Mouse (Mus musculus): Measurements from ENCODE around the gene Krtap4-7. TPM values are rescaled to one million over a fixed set of nuclear protein-coding genes. Genes with fewer than 3 reads are reported as not detected.
"Not testable (repeated sequence)": the region's sequence is repeated elsewhere in the genome, so short reads cannot be mapped to it uniquely, and the experiment has no call there.

Gene Krtap4-7
- polyA plus RNA-seq, 1 experiment = not detected

- Histone ChIP-seq H3K9me3 (no peaks in the 10 kb centered on the region), H3K27me3 (replicated peaks) (no peaks in the 10 kb centered on the region)
- TF ChIP-seq GATA1 (IDR thresholded peaks at IDR 0.05; ENCODE audit: borderline replicate concordance, low read length) = no peak
- no peak for TF ChIP-seq FLI1 (IDR thresholded peaks at IDR 0.05; ENCODE audit: low read length)
Observed at GRCm38 (mm10) chr11:99644351-99644750, 462 bp upstream of the Krtap4-7 start.

GRCm38 (mm10) chr11:99640926-99641325, 3.0 kb downstream of the Krtap4-7 start:
- peaks cover 1% of the 10 kb centered on the region for H3K27me3 ChIP-seq (replicated peaks)
- H3K4me3 ChIP-seq (replicated peaks) = no peak overlapping the region
- TF ChIP-seq FLI1 (IDR thresholded peaks at IDR 0.05; ENCODE audit: low read length) = no peak
- TF ChIP-seq GATA1 (IDR thresholded peaks at IDR 0.05; ENCODE audit: borderline replicate concordance, low read length) = no peak
- H3K4me1 ChIP-seq = no peaks in the 10 kb centered on the region
- no peaks in the 10 kb centered on the region for H3K9me3 ChIP-seq
- H3K36me3 ChIP-seq (replicated peaks; ENCODE audit: low read length) = no peaks in the 10 kb centered on the region

More at GRCm38 (mm10) chr11:99644351-99644750, 462 bp upstream of the Krtap4-7 start:
- H3K4me3 ChIP-seq (replicated peaks) = no peak overlapping the region
- H3K36me3 ChIP-seq (replicated peaks; ENCODE audit: low read length) = no peaks in the 10 kb centered on the region
- no peaks in the 10 kb centered on the region for H3K4me1 ChIP-seq

- no peak overlapping the region for H3K4me3 ChIP-seq (replicated peaks)
- no peaks in the 10 kb centered on the region for H3K36me3 ChIP-seq (replicated peaks; ENCODE audit: low read length)
- H3K27me3 ChIP-seq (replicated peaks) = peaks cover 1% of the 10 kb centered on the region
- H3K4me1 ChIP-seq = no peaks in the 10 kb centered on the region
- TF ChIP-seq GATA1 (IDR thresholded peaks at IDR 0.05; ENCODE audit: borderline replicate concordance, low read length) (no peak), FLI1 (IDR thresholded peaks at IDR 0.05; ENCODE audit: low read length) (no peak)
- no peaks in the 10 kb centered on the region for H3K9me3 ChIP-seq
Observed at GRCm38 (mm10) chr11:99637086-99637485, 6.8 kb downstream of the Krtap4-7 start.

GRCm38 (mm10) chr11:99634653-99635134, 9.2 kb downstream of the Krtap4-7 start, which contains the start of gene Krtap4-2:
Gene Krtap4-2 (minus strand): TSS chr11:99635084.
- peaks cover 1% of the 10 kb centered on the region for H3K27me3 ChIP-seq (replicated peaks)
- no peak within 1 kb of the TSS for H3K4me3 ChIP-seq (replicated peaks)
- H3K36me3 ChIP-seq (replicated peaks; ENCODE audit: low read length) = no peaks in the 10 kb centered on the region
- H3K4me1 ChIP-seq = no peaks in the 10 kb centered on the region
- no peaks in the 10 kb centered on the region for H3K9me3 ChIP-seq
- no peak for TF ChIP-seq FLI1 (IDR thresholded peaks at IDR 0.05; ENCODE audit: low read length)
- no peak for TF ChIP-seq GATA1 (IDR thresholded peaks at IDR 0.05; ENCODE audit: borderline replicate concordance, low read length)

GRCm38 (mm10) chr11:99633293-99633692, 10.6 kb downstream of the Krtap4-7 start:
- no peak overlapping the region for H3K4me3 ChIP-seq (replicated peaks)
- H3K4me1 ChIP-seq = no peaks in the 10 kb centered on the region
- TF ChIP-seq GATA1 (IDR thresholded peaks at IDR 0.05; ENCODE audit: borderline replicate concordance, low read length) (no peak), FLI1 (IDR thresholded peaks at IDR 0.05; ENCODE audit: low read length) (no peak)
- no peaks in the 10 kb centered on the region for H3K27me3 ChIP-seq (replicated peaks)
- no peaks in the 10 kb centered on the region for H3K36me3 ChIP-seq (replicated peaks; ENCODE audit: low read length)
- no peaks in the 10 kb centered on the region for H3K9me3 ChIP-seq

GRCm38 (mm10) chr11:99630890-99631289, 13.0 kb downstream of the Krtap4-7 start:
- no peak for TF ChIP-seq FLI1 (IDR thresholded peaks at IDR 0.05; ENCODE audit: low read length)
- no peak for TF ChIP-seq GATA1 (IDR thresholded peaks at IDR 0.05; ENCODE audit: borderline replicate concordance, low read length)
- Histone ChIP-seq H3K4me1 (no peaks in the 10 kb centered on the region), H3K4me3 (replicated peaks) (no peak overlapping the region), H3K36me3 (replicated peaks; ENCODE audit: low read length) (no peaks in the 10 kb centered on the region), H3K9me3 (no peaks in the 10 kb centered on the region), H3K27me3 (replicated peaks) (no peaks in the 10 kb centered on the region)

GRCm38 (mm10) chr11:99628138-99628537, 15.8 kb downstream of the Krtap4-7 start, which contains the start of gene Krtap4-1:
Gene Krtap4-1 (minus strand): TSS chr11:99628238.
- Histone ChIP-seq H3K27me3 (replicated peaks) (no peaks in the 10 kb centered on the region), H3K36me3 (replicated peaks; ENCODE audit: low read length) (no peaks in the 10 kb centered on the region), H3K4me3 (replicated peaks) (no peak within 1 kb of the TSS), H3K4me1 (no peaks in the 10 kb centered on the region), H3K9me3 (peaks cover 6% of the 10 kb centered on the region; the same call in 1 of the 2 replicates)
- TF ChIP-seq FLI1 (IDR thresholded peaks at IDR 0.05; ENCODE audit: low read length) (no peak), GATA1 (IDR thresholded peaks at IDR 0.05; ENCODE audit: borderline replicate concordance, low read length) (no peak)

GRCm38 (mm10) chr11:99620335-99620734, 23.6 kb downstream of the Krtap4-7 start, which contains the start of gene Gm11562:
Gene Gm11562 (minus strand): TSS chr11:99620435.
- H3K4me3 ChIP-seq (replicated peaks) = no peak within 1 kb of the TSS
- TF ChIP-seq FLI1 (IDR thresholded peaks at IDR 0.05; ENCODE audit: low read length) = no peak
- no peak for TF ChIP-seq GATA1 (IDR thresholded peaks at IDR 0.05; ENCODE audit: borderline replicate concordance, low read length)
- 0 out of 2 replicates have a peak, but pooled peaks cover 3% of the 10 kb centered on the region for H3K9me3 ChIP-seq
- H3K36me3 ChIP-seq (replicated peaks; ENCODE audit: low read length) = no peaks in the 10 kb centered on the region
- no peaks in the 10 kb centered on the region for H3K4me1 ChIP-seq
- no peaks in the 10 kb centered on the region for H3K27me3 ChIP-seq (replicated peaks)

GRCm38 (mm10) chr11:99614796-99615363, 29.0 kb downstream of the Krtap4-7 start, which contains the start of gene Krtap2-4:
Gene Krtap2-4 (minus strand): TSS chr11:99614846.
- Histone ChIP-seq H3K27me3 (replicated peaks) (no peaks in the 10 kb centered on the region), H3K9me3 (no peaks in the 10 kb centered on the region), H3K4me3 (replicated peaks) (no peak within 1 kb of the TSS), H3K4me1 (no peaks in the 10 kb centered on the region), H3K36me3 (replicated peaks; ENCODE audit: low read length) (no peaks in the 10 kb centered on the region)
- TF ChIP-seq GATA1 (IDR thresholded peaks at IDR 0.05; ENCODE audit: borderline replicate concordance, low read length) = no peak
- TF ChIP-seq FLI1 (IDR thresholded peaks at IDR 0.05; ENCODE audit: low read length) = no peak

- H3K4me3 ChIP-seq (replicated peaks); H3K4me1 ChIP-seq; H3K9me3 ChIP-seq; H3K27me3 ChIP-seq (replicated peaks); H3K36me3 ChIP-seq (replicated peaks; ENCODE audit: low read length): not testable (repeated sequence)
Observed at GRCm38 (mm10) chr11:99610089-99610488, 33.8 kb downstream of the Krtap4-7 start, which contains the start of gene Gm11937. Gene Gm11937 (minus strand): TSS chr11:99610189.
